Mouse (Mus musculus): Measurements from ENCODE around the gene Spryd3. TPM values are rescaled to one million over a fixed set of nuclear protein-coding genes. Genes with fewer than 3 reads are reported as not detected.
A peak's percentile ranks its signal among the peaks of the same experiment; 100 is the strongest.

Spryd3 gene
- polyA plus RNA-seq, 1 experiment = not detected

DNA sequence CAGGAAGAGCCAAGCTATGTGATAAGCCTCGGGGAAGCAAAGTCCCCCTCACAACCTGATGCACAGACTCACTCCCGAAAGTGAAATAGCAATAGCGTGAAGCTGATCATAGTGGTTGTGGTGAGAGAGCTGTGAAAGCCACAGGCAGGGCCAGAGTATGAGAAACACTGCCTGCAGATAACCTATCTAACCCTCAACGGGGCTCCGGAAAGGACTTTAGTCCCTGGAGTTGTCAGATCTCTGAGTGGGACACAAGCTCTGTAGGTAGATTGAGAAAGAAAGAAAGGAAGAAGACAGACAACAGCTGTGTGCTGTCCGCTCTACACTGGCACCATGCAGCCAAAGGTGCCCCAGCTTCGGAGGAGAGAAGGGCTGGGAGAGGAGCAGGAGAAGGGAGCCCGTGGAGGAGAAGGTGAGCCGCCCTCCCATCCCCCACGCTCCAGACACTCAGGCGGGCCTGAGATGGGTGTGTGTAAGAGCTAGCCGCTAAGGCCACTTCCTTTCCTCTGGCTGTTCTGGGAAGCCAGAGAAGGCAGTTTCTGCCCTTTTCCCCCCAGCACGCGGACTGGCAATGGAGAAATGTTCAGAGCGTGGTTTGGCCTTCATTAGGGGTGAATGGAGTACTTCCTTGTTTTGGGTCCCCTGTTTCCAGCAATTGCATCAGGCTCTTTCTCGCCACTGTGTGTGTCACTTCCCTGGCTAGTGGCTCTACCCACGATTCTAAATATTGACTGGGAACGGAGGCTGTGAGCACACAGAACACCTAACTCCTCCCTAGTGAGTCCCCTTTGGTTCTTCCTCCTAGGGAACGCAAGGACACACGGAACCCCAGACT is 14.5 kb upstream of the Spryd3 start, which contains the start of gene Soat2:
Gene Soat2, plus strand, starts transcription at position 226 of the 835 bp plus-strand sequence.
- no peak within 1 kb of the TSS for H3K4me3 ChIP-seq (ENCODE audit: insufficient read depth, low read depth, low read length)
- 0 out of 2 replicates have a peak, but pooled peaks cover 3% of the 10 kb centered on the region for H3K4me1 ChIP-seq (ENCODE audit: control insufficient read depth, insufficient read depth, low read length)
- no peak for TF ChIP-seq POLR2A (IDR thresholded peaks at IDR 0.05; ENCODE audit: insufficient read depth, low read depth, low read length)
- 62% methylated on average over 20 of the region's 20 CpGs for WGBS
- H3K27ac ChIP-seq (ENCODE audit: insufficient read depth, low read depth, low read length) = no peak within 1 kb of the TSS

DNA sequence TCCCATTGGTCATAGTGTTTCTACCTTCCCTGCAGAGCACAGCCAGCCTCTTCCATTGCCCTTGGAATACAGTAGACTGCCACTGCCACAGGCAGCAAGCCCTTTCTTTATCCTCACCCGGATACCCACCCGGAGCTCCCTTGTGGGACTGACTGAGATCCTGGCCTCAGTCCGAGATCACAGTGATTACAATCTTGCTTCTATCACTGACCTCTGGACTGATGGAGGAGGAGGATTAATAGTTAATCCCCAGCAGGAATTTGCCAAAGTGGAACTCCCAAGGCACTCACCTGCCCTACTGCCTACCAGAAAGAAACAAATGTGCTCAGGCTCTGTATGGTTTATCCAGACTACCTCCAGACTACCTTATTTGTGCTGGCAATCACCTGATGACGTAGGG is 13.5 kb upstream of the Spryd3 start:
- no peak overlapping the region for H3K27ac ChIP-seq (ENCODE audit: insufficient read depth, low read depth, low read length)
- 77% methylated on average over 4 of the region's 4 CpGs for WGBS
- TF ChIP-seq POLR2A (IDR thresholded peaks at IDR 0.05; ENCODE audit: insufficient read depth, low read depth, low read length) = no peak
- no peak for TF ChIP-seq CTCF (IDR thresholded peaks at IDR 0.05; ENCODE audit: insufficient read depth, low read depth, low read length)

DNA sequence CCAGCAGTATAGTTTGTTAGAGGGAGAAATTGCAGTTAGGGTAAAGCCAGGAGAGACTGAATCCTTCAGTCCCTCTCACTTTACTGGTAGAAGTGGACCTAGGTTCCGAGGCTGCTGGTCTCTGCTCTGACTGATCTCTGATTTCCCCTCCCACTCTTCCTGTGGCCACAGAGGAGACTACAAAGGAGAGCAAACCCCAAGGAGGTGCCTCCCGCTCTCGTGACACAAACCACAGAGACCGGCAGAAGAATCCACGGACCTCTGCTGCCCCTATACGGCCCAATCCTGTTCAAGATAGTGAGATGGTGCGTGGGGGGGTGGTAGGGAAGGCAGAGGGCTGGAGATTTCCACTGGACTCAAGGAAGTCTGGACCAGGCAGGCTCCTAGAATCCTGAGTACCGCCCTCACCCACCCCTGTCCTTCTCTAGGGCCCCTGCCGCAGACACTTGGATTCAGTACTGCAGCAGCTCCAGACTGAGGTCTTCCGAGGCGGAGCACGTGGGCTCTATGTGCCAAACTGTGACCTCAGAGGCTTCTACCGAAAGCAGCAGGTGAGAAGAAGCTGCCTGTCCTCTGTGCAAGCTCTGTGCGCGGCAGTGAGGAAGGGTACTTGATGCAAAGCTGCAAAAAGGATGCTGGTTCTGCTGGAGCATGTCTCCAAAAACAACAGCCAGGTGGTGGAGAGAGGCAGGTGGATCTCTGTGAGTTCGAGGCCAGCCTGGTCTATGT is 11.8 kb upstream of the Spryd3 start:
- no peak overlapping the region for H3K27ac ChIP-seq (ENCODE audit: insufficient read depth, low read depth, low read length)
- H3K4me1 ChIP-seq (ENCODE audit: control insufficient read depth, insufficient read depth, low read length) = peaks cover 19% of the 10 kb centered on the region; the same call in 1 of the 2 replicates
- WGBS = 71% methylated on average over 16 of the region's 16 CpGs
- no peak overlapping the region for H3K4me3 ChIP-seq (ENCODE audit: insufficient read depth, low read depth, low read length)
- no peak for TF ChIP-seq POLR2A (IDR thresholded peaks at IDR 0.05; ENCODE audit: insufficient read depth, low read depth, low read length)
- TF ChIP-seq CTCF (IDR thresholded peaks at IDR 0.05; ENCODE audit: insufficient read depth, low read depth, low read length) = no peak

More for the DNA sequence above, 13.5 kb upstream of the Spryd3 start:
- Histone ChIP-seq H3K4me1 (ENCODE audit: control insufficient read depth, insufficient read depth, low read length) (peaks cover 9% of the 10 kb centered on the region; the same call in 1 of the 2 replicates), H3K4me3 (ENCODE audit: insufficient read depth, low read depth, low read length) (no peak overlapping the region)

DNA sequence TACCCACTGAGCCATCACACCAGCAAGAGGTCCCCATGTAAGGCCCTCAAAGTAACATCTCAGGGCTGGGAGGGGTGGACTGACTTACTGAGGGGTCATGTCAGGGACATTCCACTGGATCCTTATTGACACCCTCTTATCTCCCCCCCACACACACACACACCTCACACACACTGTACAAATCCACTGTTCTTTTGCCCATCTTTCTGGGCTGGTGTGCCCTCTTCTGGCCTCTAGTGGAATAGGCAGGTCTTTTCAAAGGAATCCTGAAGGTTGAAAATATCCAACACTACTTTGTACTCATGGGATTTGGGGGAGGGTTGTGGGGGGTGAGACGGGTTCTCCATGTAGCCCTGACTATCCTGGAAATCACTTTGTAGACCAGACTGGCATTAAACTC is 10.8 kb upstream of the Spryd3 start:
- Histone ChIP-seq H3K27ac (ENCODE audit: insufficient read depth, low read depth, low read length) (no peak overlapping the region), H3K4me3 (ENCODE audit: insufficient read depth, low read depth, low read length) (no peak overlapping the region), H3K4me1 (ENCODE audit: control insufficient read depth, insufficient read depth, low read length) (peaks cover 20% of the 10 kb centered on the region; the same call in 1 of the 2 replicates)
- WGBS = 3% methylated on average over 1 of the region's 1 CpGs
- TF ChIP-seq POLR2A (IDR thresholded peaks at IDR 0.05; ENCODE audit: insufficient read depth, low read depth, low read length) (no peak), CTCF (IDR thresholded peaks at IDR 0.05; ENCODE audit: insufficient read depth, low read depth, low read length) (no peak)

DNA sequence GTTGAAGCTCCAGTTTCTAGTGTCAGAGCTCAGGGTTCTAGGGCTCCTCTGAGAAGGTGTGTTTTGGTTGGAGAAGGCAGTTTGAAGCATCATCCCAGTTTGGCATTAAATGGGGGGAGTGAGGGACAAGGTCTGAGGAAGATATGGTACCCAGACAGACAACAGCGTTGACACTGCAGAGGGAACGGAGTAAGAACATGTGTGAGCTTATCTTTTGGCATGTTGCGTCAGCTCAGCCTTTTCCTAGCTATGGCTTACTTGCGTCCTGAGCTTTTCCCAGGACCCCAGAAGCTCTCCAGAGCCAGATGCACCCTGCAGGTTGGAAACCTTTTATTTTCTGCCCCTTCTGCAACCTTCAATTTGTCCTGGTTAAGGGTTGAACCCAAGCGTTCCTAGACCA is 10.1 kb upstream of the Spryd3 start:
- peaks cover 20% of the 10 kb centered on the region; the same call in 1 of the 2 replicates for H3K4me1 ChIP-seq (ENCODE audit: control insufficient read depth, insufficient read depth, low read length)
- TF ChIP-seq CTCF (IDR thresholded peaks at IDR 0.05; ENCODE audit: insufficient read depth, low read depth, low read length) = no peak
- TF ChIP-seq POLR2A (IDR thresholded peaks at IDR 0.05; ENCODE audit: insufficient read depth, low read depth, low read length) = no peak
- 87% methylated on average over 5 of the region's 5 CpGs for WGBS
- H3K27ac ChIP-seq (ENCODE audit: insufficient read depth, low read depth, low read length) = peak overlapping the region; percentile 52; the same call in 1 of the 2 replicates
- no peak overlapping the region for H3K4me3 ChIP-seq (ENCODE audit: insufficient read depth, low read depth, low read length)

DNA sequence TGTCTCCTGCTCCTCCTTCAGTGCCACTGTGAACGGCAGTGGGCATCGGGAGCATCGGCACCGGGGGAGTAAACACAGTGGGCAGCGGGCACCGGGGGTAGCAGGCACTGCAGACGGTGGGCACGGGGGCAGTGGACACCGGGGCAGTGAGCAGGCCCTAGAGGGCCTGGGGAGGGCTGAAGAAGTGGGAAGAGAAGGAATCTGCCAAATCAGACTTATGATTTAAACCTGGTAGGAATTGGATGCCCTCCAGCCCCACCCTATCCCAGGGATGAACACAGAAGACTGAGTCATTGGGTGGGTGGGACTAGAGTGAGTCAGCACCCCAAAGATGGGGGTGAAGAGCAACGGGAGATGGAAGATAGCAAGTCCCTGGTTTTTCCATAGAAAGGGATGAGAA is 9.3 kb upstream of the Spryd3 start:
- peak overlapping the region; percentile 51 for H3K4me3 ChIP-seq (ENCODE audit: insufficient read depth, low read depth, low read length)
- peaks cover 20% of the 10 kb centered on the region; the same call in 1 of the 2 replicates for H3K4me1 ChIP-seq (ENCODE audit: control insufficient read depth, insufficient read depth, low read length)
- TF ChIP-seq CTCF (IDR thresholded peaks at IDR 0.05; ENCODE audit: insufficient read depth, low read depth, low read length) = no peak
- TF ChIP-seq POLR2A (IDR thresholded peaks at IDR 0.05; ENCODE audit: insufficient read depth, low read depth, low read length) = no peak
- H3K27ac ChIP-seq (ENCODE audit: insufficient read depth, low read depth, low read length) = peak overlapping the region; percentile 93
- WGBS = 61% methylated on average over 10 of the region's 10 CpGs

DNA sequence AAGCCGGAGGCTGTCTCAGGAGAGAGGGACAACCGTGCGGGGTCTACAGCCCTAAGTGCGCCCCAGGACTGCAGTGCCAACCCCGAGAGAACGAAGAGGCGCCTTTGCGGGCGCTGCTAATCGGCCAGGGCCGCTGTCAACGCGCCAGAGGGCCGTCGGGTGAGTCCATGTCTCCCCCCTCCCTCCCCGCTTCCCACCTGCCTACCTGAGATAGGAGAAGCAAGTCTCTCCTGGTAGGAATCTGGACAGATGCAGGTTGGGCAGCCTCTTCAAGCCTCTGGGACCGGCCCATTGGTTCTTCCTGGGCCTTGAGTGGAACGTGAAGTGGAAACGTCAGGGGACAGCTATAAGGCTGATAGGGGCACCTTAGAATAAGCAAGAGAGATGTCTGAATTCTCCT is 8.7 kb upstream of the Spryd3 start:
- H3K27ac ChIP-seq (ENCODE audit: insufficient read depth, low read depth, low read length) = peak overlapping the region; percentile 93
- peak overlapping the region; percentile 51 for H3K4me3 ChIP-seq (ENCODE audit: insufficient read depth, low read depth, low read length)
- 30% methylated on average over 19 of the region's 19 CpGs for WGBS

DNA sequence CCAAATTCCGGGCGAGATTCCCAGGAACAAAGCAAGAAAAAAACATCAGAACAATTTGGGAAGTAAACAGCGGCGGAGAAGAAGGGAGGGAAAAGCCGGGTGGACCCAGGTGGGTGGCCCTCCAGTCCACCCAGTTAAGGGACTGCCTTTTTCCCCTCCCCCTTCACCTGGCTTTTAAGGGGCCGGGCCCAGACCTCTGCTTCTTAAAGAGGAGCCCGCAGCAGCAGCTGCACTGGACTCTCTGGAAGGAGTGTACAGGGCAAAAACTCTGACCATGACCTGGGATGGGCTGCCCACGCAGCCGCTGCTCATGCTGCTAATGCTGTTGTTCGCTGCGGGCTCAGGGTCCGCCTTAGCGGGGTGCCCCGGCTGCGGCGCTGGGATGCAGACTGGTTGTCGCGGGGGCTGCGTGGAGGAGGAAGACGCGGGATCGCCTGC is 8.3 kb upstream of the Spryd3 start, which contains the start of gene Igfbp6:
Gene Igfbp6, plus strand, starts transcription at position 89 of the 438 bp plus-strand sequence.
- no peak for TF ChIP-seq POLR2A (IDR thresholded peaks at IDR 0.05; ENCODE audit: insufficient read depth, low read depth, low read length)
- TF ChIP-seq CTCF (IDR thresholded peaks at IDR 0.05; ENCODE audit: insufficient read depth, low read depth, low read length) = no peak
- Histone ChIP-seq H3K4me1 (ENCODE audit: control insufficient read depth, insufficient read depth, low read length) (peaks cover 20% of the 10 kb centered on the region; the same call in 1 of the 2 replicates), H3K27ac (ENCODE audit: insufficient read depth, low read depth, low read length) (peak within 1 kb of the TSS; percentile 93), H3K4me3 (ENCODE audit: insufficient read depth, low read depth, low read length) (peak within 1 kb of the TSS; percentile 51)
- 17% methylated on average over 22 of the region's 22 CpGs for WGBS

More for the DNA sequence above, 8.7 kb upstream of the Spryd3 start:
- TF ChIP-seq POLR2A (IDR thresholded peaks at IDR 0.05; ENCODE audit: insufficient read depth, low read depth, low read length) (no peak), CTCF (IDR thresholded peaks at IDR 0.05; ENCODE audit: insufficient read depth, low read depth, low read length) (no peak)
- H3K4me1 ChIP-seq (ENCODE audit: control insufficient read depth, insufficient read depth, low read length) = peaks cover 20% of the 10 kb centered on the region; the same call in 1 of the 2 replicates

Data from olfactory bulb, adult 2 months (tissue).